ENCODE assay signal across 9 mouse cellular contexts in the genomic region with DNA sequence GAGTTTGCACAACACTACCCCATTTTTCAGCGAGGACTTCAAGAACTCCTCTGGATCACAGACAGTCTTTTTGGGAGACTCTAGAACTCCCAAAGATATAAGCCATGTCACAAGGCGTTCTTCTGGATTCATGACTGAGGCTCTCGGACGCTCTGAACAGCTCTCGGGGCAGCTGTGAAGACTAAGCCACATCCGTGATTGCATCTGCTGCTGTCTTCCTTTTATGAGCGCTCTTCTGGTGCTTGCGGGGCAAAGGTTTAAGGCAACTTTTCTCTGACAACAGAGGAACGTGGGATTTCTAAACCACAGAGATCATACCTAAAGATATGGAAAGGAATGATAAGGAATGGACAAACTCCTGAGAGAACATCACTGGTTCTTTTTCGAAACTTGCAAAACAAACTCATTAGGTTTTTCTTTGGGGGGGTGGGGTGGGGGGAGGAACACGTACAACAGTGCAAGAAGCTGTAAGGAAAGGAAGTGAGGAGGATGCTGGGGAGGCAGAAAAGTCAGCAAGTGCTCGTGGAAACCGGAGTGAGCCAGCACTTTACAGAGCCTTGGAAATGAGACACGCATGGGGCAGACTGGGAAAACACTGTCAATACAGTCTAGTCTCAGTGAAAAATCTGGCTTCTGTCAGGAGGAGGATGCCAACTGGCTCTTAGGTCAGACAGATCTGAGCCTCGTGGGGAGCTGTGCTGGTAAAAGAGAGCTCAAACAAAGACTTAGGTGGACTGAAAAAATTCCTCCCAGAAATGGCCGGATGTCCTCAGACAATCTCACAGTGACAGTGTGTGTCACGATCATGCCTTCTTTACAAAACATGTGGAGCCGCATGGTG. TPM values are rescaled to one million over a fixed set of nuclear protein-coding genes. Genes with fewer than 3 reads are reported as not detected.
DNase-seq lines count a peak whose midpoint lies in the region; ATAC-seq and TF ChIP-seq lines count a peak whose summit lies in the region.
"Had no signal": no experiment of that assay in that cellular context is flagged by ENCODE, and none has a peak within 500 bp of the region (broad histone marks: within the 10 kb centered on the region; RNA-seq: fewer than 3 reads in every experiment).

A gene (minus strand): TSS at position 359 of the 841 bp plus-strand sequence.

- H3K9me3 ChIP-seq in midbrain, embryonic 14.5 days (ENCODE audit: control insufficient read depth, low read length) = no peaks in the 10 kb centered on the region
- no peaks in the 10 kb centered on the region for H3K9me3 ChIP-seq in midbrain, embryonic 11.5 days (ENCODE audit: control insufficient read depth, low read length)
- no peaks in the 10 kb centered on the region for H3K9me3 ChIP-seq in forebrain, embryonic 10.5 days
- H3K9me3 ChIP-seq: embryonic facial prominence, embryonic 13.5 days had no signal

- ATAC-seq in cerebellum, adult (ENCODE audit: insufficient number of reproducible peaks, low FRiP score, low TSS enrichment) = peak; percentile 26; the same call in 1 of the 2 replicates
- ATAC-seq in midbrain, embryonic 14.5 days (ENCODE audit: low FRiP score, low TSS enrichment) = no peak
- no peak for ATAC-seq in midbrain, embryonic 11.5 days (ENCODE audit: low FRiP score)

- H3K36me3 ChIP-seq in midbrain, embryonic 14.5 days (ENCODE audit: control insufficient read depth, insufficient read depth, low read length) = no peaks in the 10 kb centered on the region
- no peaks in the 10 kb centered on the region for H3K36me3 ChIP-seq in midbrain, embryonic 11.5 days (ENCODE audit: control insufficient read depth, insufficient read depth, low read length)
- no peaks in the 10 kb centered on the region for H3K36me3 ChIP-seq in forebrain, embryonic 10.5 days (replicated peaks)
- H3K36me3 ChIP-seq: embryonic facial prominence, embryonic 13.5 days had no signal

- H3K4me3 ChIP-seq in midbrain, embryonic 14.5 days (replicated peaks; ENCODE audit: low read depth, low read length) = no peak within 1 kb of the TSS
- no peak within 1 kb of the TSS for H3K4me3 ChIP-seq in midbrain, embryonic 11.5 days (ENCODE audit: low read depth, low read length)
- H3K4me3 ChIP-seq in olfactory bulb, adult 2 months (ENCODE audit: insufficient read depth, low read depth, low read length) = no peak within 1 kb of the TSS
- no peak within 1 kb of the TSS for H3K4me3 ChIP-seq in forebrain, embryonic 10.5 days
- H3K4me3 ChIP-seq: embryonic facial prominence, embryonic 13.5 days had no signal

- no peak for TF ChIP-seq CTCF in olfactory bulb, adult 2 months (IDR thresholded peaks at IDR 0.05; ENCODE audit: insufficient read depth, low read depth, low read length)

- no peaks in the 10 kb centered on the region for H3K27me3 ChIP-seq in midbrain, embryonic 14.5 days (ENCODE audit: control insufficient read depth, insufficient read depth, low read length)
- H3K27me3 ChIP-seq in midbrain, embryonic 11.5 days (ENCODE audit: control insufficient read depth, insufficient read depth, low read length) = no peaks in the 10 kb centered on the region
- no peaks in the 10 kb centered on the region for H3K27me3 ChIP-seq in forebrain, embryonic 10.5 days (ENCODE audit: poor library complexity, severe bottlenecking)
- H3K27me3 ChIP-seq: embryonic facial prominence, embryonic 13.5 days had no signal

- no peak within 1 kb of the TSS for H3K4me2 ChIP-seq in midbrain, embryonic 14.5 days (ENCODE audit: low read length)
- H3K4me2 ChIP-seq in midbrain, embryonic 11.5 days = no peak within 1 kb of the TSS
- H3K4me2 ChIP-seq: embryonic facial prominence, embryonic 13.5 days had no signal

- no peak within 1 kb of the TSS for H3K27ac ChIP-seq in midbrain, embryonic 14.5 days (replicated peaks; ENCODE audit: low read depth, low read length)
- no peak within 1 kb of the TSS for H3K27ac ChIP-seq in midbrain, embryonic 11.5 days (ENCODE audit: low read depth, low read length)
- H3K27ac ChIP-seq in olfactory bulb, adult 2 months (ENCODE audit: insufficient read depth, low read depth, low read length) = no peak within 1 kb of the TSS
- H3K27ac ChIP-seq in forebrain, embryonic 10.5 days = no peak within 1 kb of the TSS
- H3K27ac ChIP-seq: embryonic facial prominence, embryonic 13.5 days had no signal

- TF ChIP-seq POLR2A in olfactory bulb, adult 2 months (IDR thresholded peaks at IDR 0.05; ENCODE audit: insufficient read depth, low read depth, low read length) = no peak

- no peak within 1 kb of the TSS for H3K9ac ChIP-seq in midbrain, embryonic 14.5 days (replicated peaks; ENCODE audit: low read length)
- no peak within 1 kb of the TSS for H3K9ac ChIP-seq in midbrain, embryonic 11.5 days (ENCODE audit: low read length)
- H3K9ac ChIP-seq: embryonic facial prominence, embryonic 13.5 days had no signal

- no peaks in the 10 kb centered on the region for H3K4me1 ChIP-seq in midbrain, embryonic 14.5 days (ENCODE audit: control insufficient read depth, insufficient read depth, low read length)
- H3K4me1 ChIP-seq in midbrain, embryonic 11.5 days (ENCODE audit: control insufficient read depth, insufficient read depth, low read length) = no peaks in the 10 kb centered on the region
- H3K4me1 ChIP-seq in olfactory bulb, adult 2 months (ENCODE audit: control insufficient read depth, insufficient read depth, low read length) = no peaks in the 10 kb centered on the region
- H3K4me1 ChIP-seq in forebrain, embryonic 10.5 days = no peaks in the 10 kb centered on the region
- H3K4me1 ChIP-seq: embryonic facial prominence, embryonic 13.5 days had no signal

- no peak for DNase-seq in cerebellum, postnatal 36 days
- DNase-seq in midbrain, embryonic 14.5 days = peak; percentile 2
- no peak for DNase-seq in midbrain, embryonic 11.5 days (ENCODE audit: low spot score, missing footprints)
- no peak for DNase-seq in gonadal fat pad, adult 2 months (ENCODE audit: low read depth)
- peak in 1 of 2 experiments; percentile 13 for DNase-seq in layer of hippocampus, postnatal 14 days (ENCODE audit: low spot score in 2 of 2)
- no peak for DNase-seq in forebrain, embryonic 10.5 days (ENCODE audit: extremely low spot score, low spot score)

- whole genome bisulfite sequencing in midbrain, embryonic 14.5 days = 75% methylated on average over 18 of the region's 18 CpGs
- 73% methylated on average over 18 of the region's 18 CpGs for WGBS in midbrain, embryonic 11.5 days
- 57% methylated on average over 18 of the region's 18 CpGs for WGBS in olfactory bulb, adult 2 months
- WGBS in forebrain, embryonic 10.5 days = 72% methylated on average over 18 of the region's 18 CpGs

RNA-seq across cellular contexts. Expression of the gene that starts here (rescaled TPM):
- polyA plus RNA-seq in midbrain, embryonic 14.5 days (2014; fragmentation: Nextera tagmentation; extraction: Ambion mirVana) = 6.6 and 9.4 TPM in 2 replicates
- 7.8 and 9.6 TPM in 2 replicates for polyA plus RNA-seq in midbrain, embryonic 11.5 days (2014; fragmentation: Nextera tagmentation; extraction: Ambion mirVana)
- polyA plus RNA-seq in gonadal fat pad, adult 2 months (2012; rRNA removed) = 10.8 and 14.2 TPM in 2 replicates
- total RNA-seq in layer of hippocampus, postnatal 14 days (2021) = 10 to 100 TPM; 30.4 to 31.4 TPM
- polyA plus RNA-seq in olfactory bulb, adult 2 months (2012; ENCODE audit: insufficient read depth, insufficient read length, low replicate concordance, missing spikeins) = not detected in 2 replicates
- polyA plus RNA-seq in forebrain, embryonic 10.5 days (2016; fragmentation: Nextera tagmentation; extraction: Ambion mirVana) = 2.8 and 3.0 TPM in 2 replicates
